Mouse (Mus musculus): ENCODE results near the gene Ctsh. TPM values are rescaled to one million over a fixed set of nuclear protein-coding genes. Genes with fewer than 3 reads are reported as not detected.
A peak's percentile ranks its signal among the peaks of the same experiment; 100 is the strongest.
"Not testable (repeated sequence)": the region's sequence is repeated elsewhere in the genome, so short reads cannot be mapped to it uniquely, and the experiment has no call there.

The Ctsh gene
- total RNA-seq (2021), result 100 to 1,000 TPM; 178 to 210 TPM
- long read RNA-seq, experiment 1, transcript Ctsh-201 (12 exons, 1,617 nt), result major isoform, 136 of 162 reads
- long read RNA-seq, experiment 1, partial matches to known transcripts, result 14 of 162 reads
- long read RNA-seq, experiment 1, other reads (novel, unspliced or antisense), result 10 of 162 reads
- long read RNA-seq, experiment 2, transcript Ctsh-201 (12 exons, 1,617 nt), result major isoform, 142 of 162 reads
- long read RNA-seq, experiment 2, partial matches to known transcripts, result 9 of 162 reads
- long read RNA-seq, experiment 2, other reads (novel, unspliced or antisense), result 9 of 162 reads

DNA sequence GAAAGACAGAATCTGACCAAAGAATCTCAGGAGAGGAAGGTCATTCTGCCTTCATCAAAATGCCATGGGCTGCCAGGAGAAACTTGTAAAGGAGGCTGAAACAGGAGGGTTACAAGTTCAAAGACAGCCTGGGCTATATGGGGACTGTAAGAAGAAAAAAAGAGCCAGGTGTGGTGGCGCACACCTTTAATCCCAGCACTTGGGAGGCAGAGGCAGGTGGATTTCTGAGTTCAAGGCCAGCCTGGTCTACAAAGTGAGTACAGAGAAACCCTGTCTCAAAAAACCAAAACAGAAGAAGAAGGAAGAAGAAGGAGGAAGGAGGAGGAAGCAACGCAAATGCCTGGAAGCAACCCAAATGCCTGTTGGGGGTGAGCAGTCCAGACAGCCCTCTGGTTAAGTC, at the start of gene Ctsh:
Gene Ctsh (plus strand): TSS at position 301 of the 400 bp plus-strand sequence.
- no peak for DNase-seq (ENCODE audit: low spot score in 2 of 2)

GRCm38 (mm10) chr9:90006432-90006831, 47.5 kb upstream of the Ctsh start:
- DNase-seq (ENCODE audit: low spot score in 2 of 2), result no peak

GRCm38 (mm10) chr9:90007094-90007493, 46.9 kb upstream of the Ctsh start:
- no peak for DNase-seq (ENCODE audit: low spot score in 2 of 2)

DNA sequence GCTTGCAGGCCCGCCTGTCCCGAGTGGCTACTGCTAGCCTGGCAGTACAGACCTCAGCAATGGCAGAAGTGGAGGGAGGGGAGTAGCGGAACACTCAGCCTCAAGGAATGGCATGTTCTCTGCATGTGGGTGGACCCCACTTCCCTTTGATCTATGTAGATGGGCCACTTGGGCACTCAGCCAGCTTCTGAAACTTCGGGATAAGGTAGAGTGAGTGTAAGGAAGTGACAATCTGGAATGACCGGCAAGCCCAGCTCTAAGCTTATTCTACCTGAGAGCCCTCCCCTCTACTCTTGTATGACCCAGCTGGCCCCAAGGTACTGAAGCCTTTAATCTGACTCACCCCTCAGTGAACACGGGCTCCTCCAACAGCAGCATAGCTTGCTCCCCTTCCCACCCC, 45.8 kb upstream of the Ctsh start:
- no peak for DNase-seq (ENCODE audit: low spot score in 2 of 2)

- no peak for DNase-seq (ENCODE audit: low spot score in 2 of 2)
Measured at GRCm38 (mm10) chr9:90011849-90012248, 42.1 kb upstream of the Ctsh start.

DNA sequence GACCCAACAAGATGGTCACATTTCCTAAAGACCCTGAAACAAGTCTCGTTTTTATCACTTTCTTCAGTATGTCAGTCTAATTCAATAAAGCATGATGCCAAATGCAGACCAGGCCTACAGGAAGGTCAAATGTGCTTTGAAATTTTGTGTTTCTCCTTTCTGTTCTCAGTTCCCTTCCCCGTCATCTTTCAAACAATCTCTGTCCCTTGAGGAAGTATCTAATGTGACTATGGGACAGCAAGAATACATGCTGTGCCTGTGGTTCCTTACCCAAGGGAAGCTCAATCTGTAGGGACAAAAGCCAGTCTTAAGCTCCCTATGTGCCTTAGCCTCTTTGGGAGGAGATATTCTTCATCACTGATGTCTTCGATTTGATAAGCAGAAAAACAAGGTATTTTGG, 39.3 kb upstream of the Ctsh start:
- DNase-seq (ENCODE audit: low spot score in 2 of 2), result no peak

DNA sequence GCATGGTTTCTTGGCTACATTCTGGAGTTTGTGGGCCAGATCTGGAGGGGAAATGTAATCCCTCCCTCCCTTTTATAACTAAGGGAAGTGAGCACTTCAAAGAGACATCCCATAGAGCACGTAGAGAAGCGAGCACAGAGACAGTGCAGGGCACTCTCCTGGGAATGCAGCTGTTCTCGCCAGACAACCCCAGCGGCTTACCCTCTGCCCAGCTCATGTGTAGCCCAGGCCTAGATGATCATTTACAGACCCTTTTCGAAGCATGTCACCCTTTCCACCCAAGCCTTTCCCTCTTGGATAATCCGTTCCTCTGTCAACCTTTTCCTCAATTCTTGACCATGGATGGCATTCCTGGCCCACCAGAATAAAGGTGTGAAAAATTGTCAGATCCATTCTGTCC, 37.7 kb upstream of the Ctsh start:
- no peak for DNase-seq (ENCODE audit: low spot score in 2 of 2)

- DNase-seq (ENCODE audit: low spot score in 2 of 2), result no peak
Measured at GRCm38 (mm10) chr9:90020866-90021265, 33.1 kb upstream of the Ctsh start.

DNA sequence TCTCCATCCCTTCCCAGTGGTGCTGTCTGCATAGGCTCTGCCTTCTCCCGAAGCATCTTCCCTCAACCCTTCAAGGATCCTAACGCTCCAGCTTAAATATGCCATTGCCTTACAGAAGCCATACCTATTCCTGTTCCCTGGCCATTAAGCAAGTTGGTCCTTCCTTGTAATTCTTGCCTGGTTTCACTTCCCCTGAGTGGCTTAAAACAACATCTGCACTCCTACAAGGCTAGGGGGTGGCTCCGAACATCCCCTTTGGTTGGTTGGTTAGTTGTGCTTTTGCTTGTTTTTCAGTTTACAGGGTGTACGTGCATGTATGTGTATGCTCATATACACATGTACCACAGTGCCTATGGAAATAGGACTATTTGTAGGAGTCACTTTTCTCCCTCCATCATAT, 32.5 kb upstream of the Ctsh start:
- no peak for DNase-seq (ENCODE audit: low spot score in 2 of 2)

DNA sequence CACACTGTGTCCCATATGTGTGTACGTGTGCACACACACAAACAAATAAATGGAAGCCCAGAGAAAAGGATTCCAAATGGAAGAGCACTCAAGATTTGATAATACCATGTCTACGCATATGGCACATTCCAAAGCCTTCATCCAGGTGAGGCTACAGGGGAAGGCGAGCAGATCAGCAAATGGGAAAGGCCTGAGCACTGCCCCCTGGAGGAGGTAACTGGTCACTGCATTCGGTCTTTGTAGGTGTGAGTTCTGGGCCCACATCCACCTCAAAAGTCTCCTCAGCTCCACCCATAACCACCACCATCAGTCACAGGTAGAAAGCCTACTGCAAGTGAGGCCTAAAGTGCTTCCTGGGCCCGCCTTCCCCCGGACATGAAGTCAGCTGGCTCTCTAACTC, 26.2 kb upstream of the Ctsh start:
- DNase-seq (ENCODE audit: low spot score in 2 of 2), result no peak

DNA sequence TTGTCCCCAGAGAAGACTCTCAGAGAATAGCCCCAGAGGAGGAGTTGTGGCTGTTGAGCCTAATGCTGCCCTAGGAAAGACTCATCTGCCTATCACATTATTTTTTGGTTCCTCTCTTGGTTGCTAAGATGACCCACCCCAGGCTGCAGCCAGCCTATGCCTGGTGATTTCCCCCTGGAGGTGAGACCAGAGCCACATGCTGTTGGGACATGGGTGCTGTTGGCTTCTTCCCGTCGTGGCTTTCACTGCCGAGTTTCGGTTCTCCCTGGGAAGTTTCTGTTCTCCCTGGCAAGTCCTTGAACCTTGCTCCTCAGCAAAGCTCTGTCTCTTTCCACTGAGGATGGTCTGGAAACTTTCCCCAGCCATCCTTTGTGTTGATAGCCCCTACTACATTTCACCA, 20.0 kb upstream of the Ctsh start:
- no peak for DNase-seq (ENCODE audit: low spot score in 2 of 2)

DNA sequence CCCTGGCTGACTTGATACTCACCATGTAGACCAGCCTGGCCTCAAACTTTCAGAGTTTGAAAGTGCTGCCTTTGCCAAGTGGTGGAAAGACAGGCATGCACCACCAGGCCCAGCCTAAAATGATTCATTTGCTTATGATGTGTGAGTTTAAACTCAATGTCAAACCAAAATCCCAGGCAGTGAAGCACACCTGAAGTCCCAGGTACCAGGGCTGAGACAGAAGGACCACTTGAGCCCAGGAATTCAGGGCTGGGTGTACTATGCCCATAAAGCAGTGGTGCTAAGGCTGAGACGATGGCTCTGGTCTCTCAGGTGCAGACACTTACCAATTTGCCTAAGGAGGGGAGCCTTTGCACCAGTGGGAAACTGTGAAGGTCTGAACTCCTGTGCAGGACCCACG, 18.8 kb upstream of the Ctsh start:
- DNase-seq (ENCODE audit: low spot score in 2 of 2), result no peak

DNA sequence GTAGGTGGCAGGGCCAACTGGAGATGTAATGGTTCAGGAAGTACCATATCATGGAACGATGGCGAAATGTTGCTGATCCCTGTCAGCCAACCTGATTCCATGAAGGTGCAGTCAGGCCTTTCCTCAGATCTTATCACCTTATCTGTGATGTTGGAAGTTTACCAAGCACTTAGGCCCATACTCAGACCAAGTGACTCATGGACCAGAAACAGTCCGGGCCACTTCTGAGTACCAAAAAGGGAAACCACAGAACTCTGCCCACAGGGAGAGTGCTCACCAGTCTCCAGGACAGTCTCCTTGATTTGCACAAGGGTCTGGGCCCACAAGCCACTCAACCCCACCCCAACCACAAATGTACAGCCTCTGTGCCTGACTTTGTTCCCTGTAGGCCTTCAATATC, 18.2 kb upstream of the Ctsh start:
- DNase-seq (ENCODE audit: low spot score in 2 of 2), result no peak

- no peak for DNase-seq (ENCODE audit: low spot score in 2 of 2)
Measured at GRCm38 (mm10) chr9:90036313-90036712, 17.6 kb upstream of the Ctsh start.

- DNase-seq (ENCODE audit: low spot score in 2 of 2), result no peak
Measured at GRCm38 (mm10) chr9:90038535-90038934, 15.4 kb upstream of the Ctsh start.

GRCm38 (mm10) chr9:90040916-90041315, 13.0 kb upstream of the Ctsh start:
- no peak for DNase-seq (ENCODE audit: low spot score in 2 of 2)

- no peak for DNase-seq (ENCODE audit: low spot score in 2 of 2)
Measured at GRCm38 (mm10) chr9:90041556-90041955, 12.4 kb upstream of the Ctsh start.

DNA sequence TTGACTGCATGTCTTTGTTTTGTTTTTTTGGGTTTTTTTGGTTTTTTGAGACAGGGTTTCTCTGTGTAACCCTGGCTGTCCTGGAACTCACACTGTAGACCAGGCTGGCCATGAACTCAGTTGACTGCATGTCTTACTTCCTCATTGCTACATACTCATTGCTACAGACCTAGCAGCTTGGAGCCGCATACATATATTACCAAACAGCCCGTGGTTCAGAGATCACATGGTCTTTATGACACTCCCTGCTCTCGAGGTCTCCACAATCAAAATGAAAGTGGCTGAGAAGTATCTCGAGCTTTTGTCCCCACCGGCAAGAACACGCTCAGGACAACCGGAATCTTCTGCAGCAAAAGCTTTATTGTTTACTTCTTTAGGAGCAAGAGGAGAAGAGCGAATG, 11.0 kb upstream of the Ctsh start:
- not testable (repeated sequence) for DNase-seq (ENCODE audit: low spot score in 2 of 2)

DNA sequence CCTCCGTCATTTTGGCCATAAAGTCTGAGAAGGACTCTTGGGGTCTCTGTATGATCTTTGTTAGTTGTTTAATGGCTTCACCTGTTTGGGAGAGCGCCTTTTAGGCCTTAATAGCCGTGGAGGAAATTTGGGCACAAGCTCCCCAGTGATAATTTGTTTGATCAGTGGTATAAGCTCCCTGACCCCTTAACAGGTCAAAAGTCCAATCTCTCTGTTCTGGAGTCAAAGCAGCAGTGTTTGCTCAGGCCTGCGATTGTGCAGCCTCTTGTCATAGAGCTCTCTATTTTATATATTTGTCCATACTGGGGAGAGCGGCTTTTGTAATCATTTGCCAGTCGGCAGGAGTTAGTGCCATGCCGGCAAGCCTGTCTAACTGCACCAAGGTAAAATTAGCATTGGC, 8.8 kb upstream of the Ctsh start:
- no peak for DNase-seq (ENCODE audit: low spot score in 2 of 2)

GRCm38 (mm10) chr9:90047937-90048627, 5.9 kb upstream of the Ctsh start:
- no peak for DNase-seq (ENCODE audit: low spot score in 2 of 2)

- peak; percentile 53 to 67 for DNase-seq (ENCODE audit: low spot score in 2 of 2)
Measured at GRCm38 (mm10) chr9:90054371-90055145, 606 bp downstream of the Ctsh start.

- no peak for DNase-seq (ENCODE audit: low spot score in 2 of 2)
Measured at GRCm38 (mm10) chr9:90055409-90055808, 1.5 kb downstream of the Ctsh start.
